7 mouse cellular contexts compared by ENCODE assay signal in the genomic region with DNA sequence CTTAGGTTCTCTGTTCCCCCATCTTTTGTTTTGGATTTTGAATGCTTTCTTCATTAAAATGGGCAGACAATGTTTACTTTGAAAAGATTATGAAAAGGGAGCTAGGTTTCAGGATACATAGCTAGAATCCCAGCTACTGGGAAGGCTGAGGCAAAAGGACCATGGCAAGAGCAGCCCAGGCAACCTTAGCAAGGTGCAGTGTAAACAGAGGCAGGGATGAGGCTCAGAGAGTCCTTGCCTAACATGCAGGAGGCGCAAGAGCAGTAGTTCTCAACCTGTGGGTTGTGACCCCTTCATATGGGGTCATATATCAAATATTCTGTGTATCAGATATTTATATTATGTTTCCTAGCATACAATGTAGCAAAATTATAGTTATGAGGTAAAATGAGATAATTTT. TPM values are rescaled to one million over a fixed set of nuclear protein-coding genes. Genes with fewer than 3 reads are reported as not detected.
DNase-seq lines count a peak whose midpoint lies in the region; ATAC-seq and TF ChIP-seq lines count a peak whose summit lies in the region.

No protein-coding gene starts in this region.

- H3K27me3 ChIP-seq in lung, embryonic 14.5 days (ENCODE audit: insufficient read depth, low read length) = no peaks in the 10 kb centered on the region
- no peaks in the 10 kb centered on the region for H3K27me3 ChIP-seq in embryonic facial prominence, embryonic 15.5 days
- no peaks in the 10 kb centered on the region for H3K27me3 ChIP-seq in intestine, embryonic 16.5 days (replicated peaks; ENCODE audit: control insufficient read depth, insufficient read depth, low read length)
- no peaks in the 10 kb centered on the region for H3K27me3 ChIP-seq in neural tube, embryonic 13.5 days

- peak overlapping the region; percentile 84 for H3K4me2 ChIP-seq in lung, embryonic 14.5 days
- peak overlapping the region; percentile 79 for H3K4me2 ChIP-seq in embryonic facial prominence, embryonic 15.5 days (replicated peaks)
- H3K4me2 ChIP-seq in intestine, embryonic 16.5 days (ENCODE audit: low read depth, low read length) = peak overlapping the region; percentile 61; the same call in 1 of the 2 replicates
- H3K4me2 ChIP-seq in neural tube, embryonic 13.5 days = peak overlapping the region; percentile 91

- TF ChIP-seq CTCF in lung, embryonic 14.5 days (IDR thresholded peaks at IDR 0.05; ENCODE audit: low read depth) = no peak
- no peak for TF ChIP-seq CTCF in lung, adult 2 months (IDR thresholded peaks at IDR 0.05; ENCODE audit: insufficient read depth, low read length)

- peaks cover 4% of the 10 kb centered on the region; the same call in 1 of the 2 replicates for H3K4me1 ChIP-seq in lung, embryonic 14.5 days (ENCODE audit: insufficient read depth)
- H3K4me1 ChIP-seq in lung, adult 2 months (ENCODE audit: control insufficient read depth, insufficient read depth, low read length) = peaks cover 6% of the 10 kb centered on the region
- peaks cover 18% of the 10 kb centered on the region for H3K4me1 ChIP-seq in embryonic facial prominence, embryonic 15.5 days
- H3K4me1 ChIP-seq in intestine, embryonic 16.5 days (ENCODE audit: control insufficient read depth, insufficient read depth, low read length) = peaks cover 11% of the 10 kb centered on the region
- peaks cover 51% of the 10 kb centered on the region for H3K4me1 ChIP-seq in neural tube, embryonic 13.5 days (replicated peaks)

- peak overlapping the region; percentile 87 for H3K9ac ChIP-seq in lung, embryonic 14.5 days
- no peak overlapping the region for H3K9ac ChIP-seq in embryonic facial prominence, embryonic 15.5 days
- H3K9ac ChIP-seq in intestine, embryonic 16.5 days (ENCODE audit: low read depth, low read length) = no peak overlapping the region
- peak overlapping the region; percentile 93; the same call in 1 of the 2 replicates for H3K9ac ChIP-seq in neural tube, embryonic 13.5 days

- no peak for DNase-seq in lung, embryonic 14.5 days
- DNase-seq in lung, adult 2 months = no peak
- DNase-seq in cerebellum, adult 18-20 months = no peak
- DNase-seq in adrenal gland, adult (ENCODE audit: inconsistent age in 2 of 2, low spot score in 1 of 2) = no peak

- no peak overlapping the region for H3K27ac ChIP-seq in lung, embryonic 14.5 days (ENCODE audit: low read depth)
- no peak overlapping the region for H3K27ac ChIP-seq in embryonic facial prominence, embryonic 15.5 days (replicated peaks)
- peak overlapping the region; percentile 25; the same call in 1 of the 2 replicates for H3K27ac ChIP-seq in intestine, embryonic 16.5 days (ENCODE audit: low read length)
- H3K27ac ChIP-seq in neural tube, embryonic 13.5 days (replicated peaks) = no peak overlapping the region

- H3K4me3 ChIP-seq in lung, embryonic 14.5 days (ENCODE audit: low read depth, low read length) = peak overlapping the region; percentile 89
- no peak overlapping the region for H3K4me3 ChIP-seq in lung, adult 2 months (replicated peaks; ENCODE audit: extremely low read depth, low read depth, low read length)
- H3K4me3 ChIP-seq in embryonic facial prominence, embryonic 15.5 days (replicated peaks) = peak overlapping the region; percentile 85
- peak overlapping the region; percentile 81 for H3K4me3 ChIP-seq in intestine, embryonic 16.5 days (ENCODE audit: low read length)
- H3K4me3 ChIP-seq in neural tube, embryonic 13.5 days = no peak overlapping the region

- no peaks in the 10 kb centered on the region for H3K9me3 ChIP-seq in lung, embryonic 14.5 days (ENCODE audit: low read depth, low read length)
- H3K9me3 ChIP-seq in embryonic facial prominence, embryonic 15.5 days (replicated peaks) = no peaks in the 10 kb centered on the region
- no peaks in the 10 kb centered on the region for H3K9me3 ChIP-seq in intestine, embryonic 16.5 days (ENCODE audit: control insufficient read depth, low read length)
- H3K9me3 ChIP-seq in neural tube, embryonic 13.5 days = no peaks in the 10 kb centered on the region

- peaks cover 23% of the 10 kb centered on the region for H3K36me3 ChIP-seq in lung, embryonic 14.5 days (ENCODE audit: insufficient read depth)
- peaks cover 28% of the 10 kb centered on the region for H3K36me3 ChIP-seq in embryonic facial prominence, embryonic 15.5 days
- H3K36me3 ChIP-seq in intestine, embryonic 16.5 days (ENCODE audit: control insufficient read depth, insufficient read depth, low read length) = no peaks in the 10 kb centered on the region
- peaks cover 14% of the 10 kb centered on the region for H3K36me3 ChIP-seq in neural tube, embryonic 13.5 days

- 74% methylated on average over 1 of the region's 1 CpGs for WGBS in lung, embryonic 14.5 days
- 82% methylated on average over 1 of the region's 1 CpGs for WGBS in lung, adult 2 months
- 82% methylated on average over 1 of the region's 1 CpGs for WGBS in embryonic facial prominence, embryonic 15.5 days
- 91% methylated on average over 1 of the region's 1 CpGs for WGBS in intestine, embryonic 16.5 days
- WGBS in neural tube, embryonic 13.5 days = 88% methylated on average over 1 of the region's 1 CpGs

- ATAC-seq in lung, embryonic 14.5 days (ENCODE audit: insufficient read depth) = no peak
- no peak for ATAC-seq in embryonic facial prominence, embryonic 15.5 days (ENCODE audit: insufficient number of reproducible peaks, low FRiP score, low TSS enrichment, low read depth)
- no peak for ATAC-seq in intestine, embryonic 16.5 days
- no peak for ATAC-seq in neural tube, embryonic 13.5 days (ENCODE audit: low read depth)

- no peak for TF ChIP-seq POLR2A in lung, adult 2 months (IDR thresholded peaks at IDR 0.05; ENCODE audit: borderline replicate concordance, extremely low read depth, low read depth, low read length)

RNA-seq across cellular contexts. Expression of gene Ptrh2, which starts 1.6 kb away (rescaled TPM):
- polyA plus RNA-seq in lung, embryonic 14.5 days (2014; fragmentation: Nextera tagmentation; extraction: Ambion mirVana) = 36.8 and 37.3 TPM in 2 replicates
- 2.2 and 3.8 TPM in 2 replicates for polyA plus RNA-seq in lung, adult 2 months (2012; rRNA removed)
- polyA plus RNA-seq in embryonic facial prominence, embryonic 15.5 days (2015; fragmentation: Nextera tagmentation; extraction: Ambion mirVana) = 29.4 and 30.2 TPM in 2 replicates
- polyA plus RNA-seq in intestine, embryonic 16.5 days (2015; fragmentation: Nextera tagmentation; extraction: Ambion mirVana) = 27.0 and 28.2 TPM in 2 replicates
- polyA plus RNA-seq in neural tube, embryonic 13.5 days (2015; fragmentation: Nextera tagmentation; extraction: Ambion mirVana) = 28.8 and 30.2 TPM in 2 replicates

RNA-seq across cellular contexts. Expression of gene Vmp1, which starts 1.7 kb away (rescaled TPM):
- 117 TPM in 2 replicates for polyA plus RNA-seq in lung, embryonic 14.5 days (2014; fragmentation: Nextera tagmentation; extraction: Ambion mirVana)
- polyA plus RNA-seq in lung, adult 2 months (2012; rRNA removed) = 41.0 and 65.3 TPM in 2 replicates
- polyA plus RNA-seq in embryonic facial prominence, embryonic 15.5 days (2015; fragmentation: Nextera tagmentation; extraction: Ambion mirVana) = 82.8 and 87.6 TPM in 2 replicates
- 220 and 272 TPM in 2 replicates for polyA plus RNA-seq in intestine, embryonic 16.5 days (2015; fragmentation: Nextera tagmentation; extraction: Ambion mirVana)
- polyA plus RNA-seq in neural tube, embryonic 13.5 days (2015; fragmentation: Nextera tagmentation; extraction: Ambion mirVana) = 108 and 121 TPM in 2 replicates

Comparison
In these comparisons a context has a peak if more than half of its experiments do, and no peak if none do; other contexts are left out.
1. H3K4me3 ChIP-seq: peak in lung, embryonic 14.5 days (single experiment), embryonic facial prominence, embryonic 15.5 days (single experiment) and intestine, embryonic 16.5 days (single experiment); none in lung, adult 2 months (single experiment) and neural tube, embryonic 13.5 days (single experiment).
2. H3K9ac ChIP-seq: peak in lung, embryonic 14.5 days (single experiment) and neural tube, embryonic 13.5 days (single experiment); none in embryonic facial prominence, embryonic 15.5 days (single experiment) and intestine, embryonic 16.5 days (single experiment).
3. Peak in every context shown above with its lines, with median percentiles within 50 percentile points of each other: H3K4me2 ChIP-seq.